Comparison of ENCODE assay signal across 26 mouse cellular contexts in the genomic region with DNA sequence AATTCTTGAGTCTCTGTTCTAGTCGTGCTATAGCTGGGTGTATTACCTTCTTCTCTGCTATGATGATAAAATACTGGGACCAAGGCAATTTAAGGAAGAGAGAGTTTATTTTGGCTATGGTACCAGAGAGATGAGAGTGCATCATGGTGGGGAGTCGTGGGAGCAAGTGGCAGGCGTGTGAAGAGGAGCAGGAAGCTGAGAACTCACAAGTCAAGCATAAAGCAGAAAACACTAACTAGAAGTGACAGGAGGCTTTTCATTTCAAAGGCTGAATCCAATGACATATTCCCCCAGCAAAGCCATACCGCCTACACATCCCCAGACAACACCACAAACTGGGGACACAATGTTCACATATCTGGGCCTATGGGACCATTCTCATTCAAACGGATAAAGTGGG. TPM values are rescaled to one million over a fixed set of nuclear protein-coding genes. Genes with fewer than 3 reads are reported as not detected.
"Had no signal": no experiment of that assay in that cellular context is flagged by ENCODE, and none has a peak within 500 bp of the region (broad histone marks: within the 10 kb centered on the region; RNA-seq: fewer than 3 reads in every experiment).

No protein-coding gene starts in this region.

- ATAC-seq: midbrain, embryonic 13.5 days; midbrain, embryonic 15.5 days had no signal

- H3K36me3 ChIP-seq: midbrain, embryonic 10.5 days; midbrain, embryonic 13.5 days; midbrain, embryonic 15.5 days; neural tube, embryonic 13.5 days; neural tube, embryonic 15.5 days; stomach, embryonic 15.5 days had no signal

- H3K27me3 ChIP-seq: midbrain, embryonic 13.5 days; midbrain, embryonic 15.5 days; neural tube, embryonic 13.5 days; neural tube, embryonic 15.5 days; stomach, embryonic 15.5 days had no signal

- H3K9me3 ChIP-seq: midbrain, embryonic 10.5 days; midbrain, embryonic 13.5 days; midbrain, embryonic 15.5 days; neural tube, embryonic 13.5 days; neural tube, embryonic 15.5 days; stomach, embryonic 15.5 days had no signal

- H3K9ac ChIP-seq: liver, embryonic 14.5 days; lung, embryonic 14.5 days; midbrain, embryonic 13.5 days; midbrain, embryonic 15.5 days; neural tube, embryonic 13.5 days; neural tube, embryonic 15.5 days; stomach, embryonic 15.5 days had no signal

- H3K4me1 ChIP-seq: midbrain, embryonic 10.5 days; midbrain, embryonic 13.5 days; midbrain, embryonic 15.5 days; neural tube, embryonic 13.5 days; neural tube, embryonic 15.5 days; stomach, embryonic 15.5 days had no signal

- H3K4me2 ChIP-seq: lung, embryonic 14.5 days; midbrain, embryonic 13.5 days; midbrain, embryonic 15.5 days; neural tube, embryonic 13.5 days; neural tube, embryonic 15.5 days; stomach, embryonic 15.5 days had no signal

- DNase-seq: lung, adult 18-20 months; lung, embryonic 14.5 days; lung, postnatal 10 days; lung, postnatal 4 days; right cerebral cortex, adult 18-20 months; right cerebral cortex, postnatal 25 days; right cerebral cortex, postnatal 4 days; thymus, adult 18-20 months; thymus, postnatal 14 days; thymus, postnatal 36 days had no signal

- H3K27ac ChIP-seq: liver, embryonic 14.5 days; midbrain, embryonic 10.5 days; midbrain, embryonic 13.5 days; midbrain, embryonic 15.5 days; neural tube, embryonic 13.5 days; neural tube, embryonic 15.5 days; stomach, embryonic 15.5 days; stomach, postnatal 0 days had no signal

- H3K4me3 ChIP-seq: midbrain, embryonic 10.5 days; midbrain, embryonic 13.5 days; midbrain, embryonic 15.5 days; myocyte; neural tube, embryonic 13.5 days; neural tube, embryonic 15.5 days; stomach, embryonic 15.5 days had no signal

RNA-seq across cellular contexts. Expression of gene Hrg, which starts 11.4 kb away (rescaled TPM):
- total RNA-seq: megakaryocyte, adult 5-6 weeks; megakaryocyte-erythroid progenitor cell, adult 5-6 weeks had no signal
- polyA plus RNA-seq: lung, embryonic 14.5 days; lung, embryonic 16.5 days; midbrain, embryonic 13.5 days; myocyte; small intestine, adult 2 months; spleen, adult 2 months; thymus, postnatal 0 days had no signal

RNA-seq across cellular contexts. Expression of gene Fetub, which starts 44.1 kb away (rescaled TPM):
- total RNA-seq: megakaryocyte, adult 5-6 weeks; megakaryocyte-erythroid progenitor cell, adult 5-6 weeks had no signal
- polyA plus RNA-seq: lung, embryonic 14.5 days; lung, embryonic 16.5 days; midbrain, embryonic 10.5 days; midbrain, embryonic 13.5 days; midbrain, embryonic 15.5 days; neural tube, embryonic 11.5 days; neural tube, embryonic 13.5 days; neural tube, embryonic 15.5 days; small intestine, adult 2 months; spleen, adult 2 months had no signal
